Mouse (Mus musculus) limb, embryonic 14.5 days (tissue): ENCODE measurements at regions not wholly inside any gene's neighbourhood (a gene's known extent, or its start where the extent isn't known, plus 50 kb on each side); places are given as distances from the start of the nearest gene placed in this dataset.

Experiments used
- ATAC-seq: fragments of 200-750 bp; cut with Nextera tagmentation; 2 replicates; pipeline ENCODE4 v1.8.0; 2017; ENCODE audit warnings: low read depth, moderate number of reproducible peaks, moderate TSS enrichment; ENCODE audit not compliant: low FRiP score
- DNase-seq: peaks from one replicate; pipeline ENCODE4 v3.0.0-alpha.2; 2015; ENCODE audit warnings: low spot score
- H3K27ac ChIP-seq: fragments of 300-500 bp; sonication (generic); replicated peaks from 2 replicates; pipeline ENCODE4 v1.5.1; 2014; ENCODE audit warnings: low read depth, mild to moderate bottlenecking, low read length, moderate library complexity, mixed read lengths
- H3K27me3 ChIP-seq: fragments of 300-500 bp; sonication (generic); 2 replicates; pipeline ENCODE4 v1.6.1; 2014; ENCODE audit warnings: low read length, mixed read lengths; ENCODE audit not compliant: control insufficient read depth, insufficient read depth
- H3K36me3 ChIP-seq: fragments of 300-500 bp; sonication (generic); 2 replicates; pipeline ENCODE4 v1.6.1; 2014; ENCODE audit warnings: mild to moderate bottlenecking, low read length, moderate library complexity, mixed read lengths; ENCODE audit not compliant: control insufficient read depth, insufficient read depth
- H3K4me1 ChIP-seq: fragments of 300-500 bp; sonication (generic); 2 replicates; pipeline ENCODE4 v1.6.1; 2014; ENCODE audit warnings: antibody characterized with exemption, low read length, mixed read lengths; ENCODE audit not compliant: control insufficient read depth, insufficient read depth
- H3K4me2 ChIP-seq: fragments of 300-500 bp; sonication (generic); replicated peaks from 2 replicates; pipeline ENCODE4 v1.6.1; 2014; ENCODE audit warnings: low read depth, mild to moderate bottlenecking, low read length, moderate library complexity; ENCODE audit not compliant: severe bottlenecking
- H3K4me3 ChIP-seq: fragments of 300-500 bp; sonication (generic); replicated peaks from 2 replicates; pipeline ENCODE4 v1.5.1; 2014; ENCODE audit warnings: low read length
- H3K9ac ChIP-seq: fragments of 300-500 bp; sonication (generic); 2 replicates; pipeline ENCODE4 v1.6.1; 2014; ENCODE audit warnings: mild to moderate bottlenecking, low read depth, low read length, moderate library complexity; ENCODE audit not compliant: severe bottlenecking
- H3K9me3 ChIP-seq: fragments of 300-500 bp; sonication (generic); 2 replicates; pipeline ENCODE4 v1.6.1; 2016; ENCODE audit warnings: low read length; ENCODE audit not compliant: control insufficient read depth
- POLR2A ChIP-seq: fragments of 200-500 bp; IDR thresholded peaks from 2 replicates; pipeline ENCODE4 v1.8.0; 2012; ENCODE audit warnings: inconsistent platforms, mild to moderate bottlenecking, moderate library complexity, borderline replicate concordance; ENCODE audit not compliant: insufficient read depth, insufficient read length; ENCODE audit errors: extremely low read depth
- WGBS: fragments of 180-500 bp; shearing (Covaris S2); extraction: QIAGEN DNeasy Blood & Tissue Kit; methylation state at CpG from one replicate; pipeline ENCODE4 v1.1.7; 2014; 5-methylcytosine and 5-hydroxymethylcytosine counted together

- no peak overlapping the region for H3K9ac ChIP-seq
- WGBS: 33% methylated on average over 3 of the region's 3 CpGs
- no peaks in the 10 kb centered on the region for H3K27me3 ChIP-seq
- H3K4me3 ChIP-seq: no peak overlapping the region
- H3K9me3 ChIP-seq: no peaks in the 10 kb centered on the region
- TF ChIP-seq POLR2A: no peak
- DNase-seq (peak; percentile 53), ATAC-seq (peak; percentile 67)
- no peak overlapping the region for H3K4me2 ChIP-seq
- H3K4me1 ChIP-seq: peaks cover 3% of the 10 kb centered on the region
- no peak overlapping the region for H3K27ac ChIP-seq
- no peaks in the 10 kb centered on the region for H3K36me3 ChIP-seq
These were observed 372.3 kb downstream of the Olfm3 start for GRCm38 (mm10) chr3:115276207-115276606.

- Histone ChIP-seq H3K9me3 (no peaks in the 10 kb centered on the region), H3K4me1 (no peaks in the 10 kb centered on the region), H3K27ac (no peak overlapping the region), H3K36me3 (no peaks in the 10 kb centered on the region), H3K9ac (no peak overlapping the region), H3K4me3 (no peak overlapping the region), H3K4me2 (no peak overlapping the region), H3K27me3 (no peaks in the 10 kb centered on the region)
- ATAC-seq: no peak
- no peak for TF ChIP-seq POLR2A
- DNase-seq: no peak
- WGBS: 78% methylated on average over 1 of the region's 1 CpGs
These were observed 377.4 kb downstream of the Olfm3 start for GRCm38 (mm10) chr3:115281233-115281632.

GRCm38 (mm10) chr3:115284487-115284886 lies 380.6 kb downstream of the Olfm3 start:
- H3K9me3 ChIP-seq: no peaks in the 10 kb centered on the region
- H3K27ac ChIP-seq: no peak overlapping the region
- no peaks in the 10 kb centered on the region for H3K27me3 ChIP-seq
- no peak for ATAC-seq
- H3K9ac ChIP-seq: no peak overlapping the region
- WGBS: 61% methylated on average over 2 of the region's 2 CpGs
- no peak overlapping the region for H3K4me2 ChIP-seq
- DNase-seq: no peak
- H3K4me1 ChIP-seq: no peaks in the 10 kb centered on the region
- no peak overlapping the region for H3K4me3 ChIP-seq
- H3K36me3 ChIP-seq: no peaks in the 10 kb centered on the region
- no peak for TF ChIP-seq POLR2A
